In genomic region chr14:33634774-33635173, GRCm38 (mm10) we compare ENCODE assay signal across 23 mouse cellular contexts. TPM values are rescaled to one million over a fixed set of nuclear protein-coding genes. Genes with fewer than 3 reads are reported as not detected.
DNase-seq lines count a peak whose midpoint lies in the region; ATAC-seq and TF ChIP-seq lines count a peak whose summit lies in the region.
"Had no signal": no experiment of that assay in that cellular context is flagged by ENCODE, and none has a peak within 500 bp of the region (broad histone marks: within the 10 kb centered on the region; RNA-seq: fewer than 3 reads in every experiment).

No protein-coding gene starts in this region.

- no peak overlapping the region for H3K9ac ChIP-seq in liver, embryonic 11.5 days (ENCODE audit: low read depth, low read length)
- H3K9ac ChIP-seq in liver, postnatal 0 days (replicated peaks), result no peak overlapping the region
- no peak overlapping the region for H3K9ac ChIP-seq in liver, embryonic 13.5 days
- no peak overlapping the region for H3K9ac ChIP-seq in liver, embryonic 15.5 days
- H3K9ac ChIP-seq: embryonic facial prominence, embryonic 12.5 days; forebrain, embryonic 13.5 days; forebrain, embryonic 15.5 days had no signal

- no peak overlapping the region for H3K4me2 ChIP-seq in liver, embryonic 11.5 days
- H3K4me2 ChIP-seq in liver, postnatal 0 days (ENCODE audit: low read depth, low read length), result no peak overlapping the region
- H3K4me2 ChIP-seq in liver, embryonic 13.5 days, result no peak overlapping the region
- no peak overlapping the region for H3K4me2 ChIP-seq in liver, embryonic 15.5 days
- H3K4me2 ChIP-seq: embryonic facial prominence, embryonic 12.5 days; forebrain, embryonic 13.5 days; forebrain, embryonic 15.5 days had no signal

- ATAC-seq in liver, embryonic 11.5 days (replicated peaks; ENCODE audit: low FRiP score), result peak; percentile 81
- ATAC-seq in liver, postnatal 0 days, result no peak
- peak; percentile 85 for ATAC-seq in liver, embryonic 13.5 days (ENCODE audit: low read depth)
- ATAC-seq in liver, embryonic 15.5 days (ENCODE audit: insufficient read depth), result peak; percentile 80; the same call in 1 of the 2 replicates
- no peak for ATAC-seq in inflammation-experienced regulatory T-cells, adult 6 months
- ATAC-seq: forebrain, embryonic 13.5 days; forebrain, embryonic 15.5 days had no signal

- DNase-seq in liver, embryonic 11.5 days (ENCODE audit: low spot score), result no peak
- DNase-seq in liver, postnatal 0 days, result no peak
- peak; percentile 47 for DNase-seq in c-Kit-positive CD71-positive TER-119-positive erythroid progenitor cells, embryonic 14.5 days (ENCODE audit: low spot score)
- no peak for DNase-seq in liver, embryonic 13.5 days
- DNase-seq in spleen, adult 18-20 months, result no peak
- DNase-seq in layer of hippocampus, postnatal 36 days, result no peak
- DNase-seq: adrenal gland, adult 2 months; adrenal gland, postnatal 10 days; adrenal gland, postnatal 25 days; cerebellum, adult 11-12 months; cerebellum, adult 2 months; cerebellum, adult 9-10 months; cerebellum, postnatal 10 days; cerebellum, postnatal 25 days had no signal

- H3K4me1 ChIP-seq in liver, embryonic 11.5 days (replicated peaks; ENCODE audit: control insufficient read depth, insufficient read depth, low read length), result no peaks in the 10 kb centered on the region; the same call in 1 of the 2 replicates
- H3K4me1 ChIP-seq in liver, postnatal 0 days (ENCODE audit: insufficient read depth), result no peaks in the 10 kb centered on the region
- H3K4me1 ChIP-seq in liver, embryonic 13.5 days (replicated peaks), result peaks cover 32% of the 10 kb centered on the region
- H3K4me1 ChIP-seq in liver, embryonic 15.5 days (replicated peaks), result peaks cover 20% of the 10 kb centered on the region
- H3K4me1 ChIP-seq: embryonic facial prominence, embryonic 10.5 days; embryonic facial prominence, embryonic 12.5 days; forebrain, embryonic 13.5 days; forebrain, embryonic 15.5 days had no signal

- H3K27ac ChIP-seq in liver, embryonic 11.5 days (ENCODE audit: low read depth, low read length), result no peak overlapping the region
- no peak overlapping the region for H3K27ac ChIP-seq in liver, postnatal 0 days (ENCODE audit: low read depth)
- H3K27ac ChIP-seq in liver, embryonic 13.5 days, result no peak overlapping the region
- no peak overlapping the region for H3K27ac ChIP-seq in liver, embryonic 15.5 days (replicated peaks)
- H3K27ac ChIP-seq: embryonic facial prominence, embryonic 10.5 days; embryonic facial prominence, embryonic 12.5 days; forebrain, embryonic 13.5 days; forebrain, embryonic 15.5 days had no signal

- no peaks in the 10 kb centered on the region for H3K9me3 ChIP-seq in liver, embryonic 11.5 days (ENCODE audit: control insufficient read depth, low read length)
- no peaks in the 10 kb centered on the region for H3K9me3 ChIP-seq in liver, postnatal 0 days (ENCODE audit: low read length)
- no peaks in the 10 kb centered on the region for H3K9me3 ChIP-seq in liver, embryonic 13.5 days (replicated peaks)
- no peaks in the 10 kb centered on the region for H3K9me3 ChIP-seq in liver, embryonic 15.5 days (replicated peaks)
- H3K9me3 ChIP-seq: embryonic facial prominence, embryonic 10.5 days; embryonic facial prominence, embryonic 12.5 days; forebrain, embryonic 13.5 days; forebrain, embryonic 15.5 days had no signal

- no peak for TF ChIP-seq EP300 in liver, postnatal 0 days (IDR thresholded peaks at IDR 0.05; ENCODE audit: low read depth)

- H3K36me3 ChIP-seq in liver, embryonic 11.5 days (ENCODE audit: control insufficient read depth, insufficient read depth, low read length), result no peaks in the 10 kb centered on the region
- no peaks in the 10 kb centered on the region for H3K36me3 ChIP-seq in liver, postnatal 0 days (replicated peaks; ENCODE audit: insufficient read depth, low read length)
- H3K36me3 ChIP-seq in liver, embryonic 13.5 days, result no peaks in the 10 kb centered on the region
- no peaks in the 10 kb centered on the region for H3K36me3 ChIP-seq in liver, embryonic 15.5 days (replicated peaks)
- H3K36me3 ChIP-seq: embryonic facial prominence, embryonic 10.5 days; embryonic facial prominence, embryonic 12.5 days; forebrain, embryonic 15.5 days had no signal

- no peaks in the 10 kb centered on the region for H3K27me3 ChIP-seq in liver, embryonic 11.5 days (replicated peaks; ENCODE audit: control insufficient read depth, insufficient read depth, low read length)
- H3K27me3 ChIP-seq in liver, postnatal 0 days (ENCODE audit: insufficient read depth, low read length), result no peaks in the 10 kb centered on the region
- no peaks in the 10 kb centered on the region for H3K27me3 ChIP-seq in liver, embryonic 13.5 days
- H3K27me3 ChIP-seq in liver, embryonic 15.5 days, result no peaks in the 10 kb centered on the region
- H3K27me3 ChIP-seq: embryonic facial prominence, embryonic 12.5 days; forebrain, embryonic 13.5 days; forebrain, embryonic 15.5 days had no signal

- H3K4me3 ChIP-seq in liver, embryonic 11.5 days (ENCODE audit: low read depth, low read length), result no peak overlapping the region
- H3K4me3 ChIP-seq in liver, postnatal 0 days (ENCODE audit: low read depth, low read length), result no peak overlapping the region
- H3K4me3 ChIP-seq in liver, embryonic 13.5 days (replicated peaks), result no peak overlapping the region
- no peak overlapping the region for H3K4me3 ChIP-seq in liver, embryonic 15.5 days (replicated peaks)
- H3K4me3 ChIP-seq: embryonic facial prominence, embryonic 10.5 days; embryonic facial prominence, embryonic 12.5 days; forebrain, embryonic 13.5 days; forebrain, embryonic 15.5 days had no signal

- 63% methylated on average over 1 of the region's 1 CpGs for WGBS in liver, embryonic 11.5 days
- 75% methylated on average over 1 of the region's 1 CpGs for WGBS in liver, postnatal 0 days (ENCODE audit: insufficient replicate concordance)
- WGBS in liver, embryonic 13.5 days (ENCODE audit: insufficient replicate concordance), result 28% methylated on average over 1 of the region's 1 CpGs
- WGBS in liver, embryonic 15.5 days (ENCODE audit: insufficient replicate concordance), result 26% methylated on average over 1 of the region's 1 CpGs

- no peak for TF ChIP-seq CTCF in liver, postnatal 0 days (IDR thresholded peaks at IDR 0.05; ENCODE audit: low read depth)

RNA-seq across cellular contexts. Expression of gene Ptpn20, which starts 45.8 kb away (rescaled TPM):
- 0.18 and 0.32 TPM in 2 replicates for polyA plus RNA-seq in liver, embryonic 11.5 days (2014; fragmentation: Nextera tagmentation; extraction: Ambion mirVana)
- 0.06 TPM in 1 of 2 replicates, not detected in the other for polyA plus RNA-seq in liver, postnatal 0 days (2015; fragmentation: Nextera tagmentation; extraction: Ambion mirVana)
- polyA plus RNA-seq in liver, embryonic 13.5 days (2015; fragmentation: Nextera tagmentation; extraction: Ambion mirVana), result 0.08 and 0.09 TPM in 2 replicates
- polyA plus RNA-seq in liver, embryonic 15.5 days (2015; fragmentation: Nextera tagmentation; extraction: Ambion mirVana), result 0.03 and 0.05 TPM in 2 replicates
- polyA plus RNA-seq in inflammation-experienced regulatory T-cells, adult 6 months (2017; shearing (Covaris generic)), result not detected
- under 1 TPM; 0.76 to 0.82 TPM for total RNA-seq in layer of hippocampus, postnatal 36 days (2021)
- total RNA-seq: adrenal gland, adult 2 months; adrenal gland, postnatal 10 days; adrenal gland, postnatal 25 days; adrenal gland, postnatal 4 days; MEL had no signal
- polyA plus RNA-seq: adrenal gland, adult 2 months; C2C12 had no signal

Comparison
In these comparisons a context has a peak if more than half of its experiments do, and no peak if none do; other contexts are left out.
1. ATAC-seq: peak in liver, embryonic 11.5 days (single experiment), liver, embryonic 13.5 days (single experiment) and liver, embryonic 15.5 days (single experiment); none in liver, postnatal 0 days (single experiment) and inflammation-experienced regulatory T-cells, adult 6 months (single experiment).